Mouse (Mus musculus) midbrain, embryonic 12.5 days (tissue): ENCODE results near the gene Aldh1b1. TPM values are rescaled to one million over a fixed set of nuclear protein-coding genes. Genes with fewer than 3 reads are reported as not detected.
A peak's percentile ranks its signal among the peaks of the same experiment; 100 is the strongest.

Source experiments
- ATAC-seq: fragments of 200-750 bp; cut with Nextera tagmentation; 2 replicates; pipeline ENCODE4 v1.8.0; 2017; ENCODE audit warnings: low read depth, moderate TSS enrichment, moderate library complexity; ENCODE audit not compliant: low FRiP score
- H3K27ac ChIP-seq: fragments of 300-500 bp; sonication (generic); replicated peaks from 2 replicates; pipeline ENCODE4 v1.5.1; 2016; ENCODE audit warnings: mild to moderate bottlenecking
- H3K27me3 ChIP-seq: fragments of 300-500 bp; sonication (generic); 2 replicates; pipeline ENCODE4 v1.6.1; 2016; ENCODE audit warnings: mild to moderate bottlenecking
- H3K36me3 ChIP-seq: fragments of 300-500 bp; sonication (generic); 2 replicates; pipeline ENCODE4 v1.6.1; 2016
- H3K4me1 ChIP-seq: fragments of 300-500 bp; sonication (generic); 2 replicates; pipeline ENCODE4 v1.6.1; 2016
- H3K4me2 ChIP-seq: fragments of 300-500 bp; sonication (generic); replicated peaks from 2 replicates; pipeline ENCODE4 v1.6.1; 2016; ENCODE audit warnings: mild to moderate bottlenecking, moderate library complexity
- H3K4me3 ChIP-seq: fragments of 300-500 bp; sonication (generic); 2 replicates; pipeline ENCODE4 v1.5.1; 2016; ENCODE audit warnings: mild to moderate bottlenecking
- H3K9ac ChIP-seq: fragments of 300-500 bp; sonication (generic); replicated peaks from 2 replicates; pipeline ENCODE4 v1.6.1; 2016; ENCODE audit warnings: mild to moderate bottlenecking, moderate library complexity
- H3K9me3 ChIP-seq: fragments of 300-500 bp; sonication (generic); 2 replicates; pipeline ENCODE4 v1.6.1; 2016; ENCODE audit warnings: mild to moderate bottlenecking
- WGBS: fragments of 180-500 bp; shearing (Covaris S2); methylation state at CpG from one replicate; pipeline ENCODE4 v1.1.7; 2016; 5-methylcytosine and 5-hydroxymethylcytosine counted together
- polyA plus RNA-seq: library from polyadenylated mRNA; unstranded; fragments of >200 nt; fragmentation: Nextera tagmentation; extraction: Ambion mirVana; gene quantifications from 2 replicates; pipeline ENCODE4 v1.2.1, GENCODE M21; 2016

Aldh1b1 gene
- polyA plus RNA-seq, 1 experiment from 2014 or later = 8.6 TPM

- Histone ChIP-seq H3K27ac (peak overlapping the region; percentile 97), H3K4me2 (peak overlapping the region; percentile 45), H3K9me3 (no peaks in the 10 kb centered on the region), H3K4me3 (no peak overlapping the region), H3K4me1 (peaks cover 76% of the 10 kb centered on the region), H3K27me3 (peaks cover 12% of the 10 kb centered on the region), H3K36me3 (peaks cover 11% of the 10 kb centered on the region; the same call in 1 of the 2 replicates), H3K9ac (peak overlapping the region; percentile 38)
- ATAC-seq = peak; percentile 5
- WGBS = 5% methylated on average over 4 of the region's 4 CpGs
These were observed 20.0 kb downstream of the Aldh1b1 start for GRCm38 (mm10) chr4:45818814-45819207.

GRCm38 (mm10) chr4:45819208-45819931 is 20.5 kb downstream of the Aldh1b1 start:
- ATAC-seq = peak; percentile 64
- H3K9ac ChIP-seq = peak overlapping the region; percentile 38
- peak overlapping the region; percentile 97 for H3K27ac ChIP-seq
- peak overlapping the region; percentile 45 for H3K4me2 ChIP-seq
- H3K27me3 ChIP-seq = peaks cover 17% of the 10 kb centered on the region
- peak overlapping the region; percentile 9 for H3K4me3 ChIP-seq
- no peaks in the 10 kb centered on the region for H3K9me3 ChIP-seq
- H3K36me3 ChIP-seq = peaks cover 10% of the 10 kb centered on the region; the same call in 1 of the 2 replicates
- H3K4me1 ChIP-seq = peaks cover 82% of the 10 kb centered on the region
- 2% methylated on average over 17 of the region's 17 CpGs for WGBS

- Histone ChIP-seq H3K27ac (peak overlapping the region; percentile 97), H3K4me3 (peak overlapping the region; percentile 9), H3K36me3 (peaks cover 6% of the 10 kb centered on the region; the same call in 1 of the 2 replicates), H3K9ac (0 out of 2 replicates have a peak overlapping the region, but pooled peaks have one; percentile 20), H3K9me3 (no peaks in the 10 kb centered on the region), H3K27me3 (peaks cover 26% of the 10 kb centered on the region), H3K4me1 (peaks cover 90% of the 10 kb centered on the region), H3K4me2 (peak overlapping the region; percentile 45)
- ATAC-seq = no peak
- 39% methylated on average over 8 of the region's 8 CpGs for WGBS
These were observed 21.4 kb downstream of the Aldh1b1 start for GRCm38 (mm10) chr4:45820074-45820830.

- WGBS = 23% methylated on average over 3 of the region's 3 CpGs
- Histone ChIP-seq H3K4me3 (no peak overlapping the region), H3K27ac (peak overlapping the region; percentile 97), H3K9ac (no peak overlapping the region), H3K27me3 (peaks cover 43% of the 10 kb centered on the region), H3K4me2 (0 out of 2 replicates have a peak overlapping the region, but pooled peaks have one; percentile 11), H3K4me1 (peaks cover 88% of the 10 kb centered on the region), H3K9me3 (no peaks in the 10 kb centered on the region), H3K36me3 (peaks cover 6% of the 10 kb centered on the region; the same call in 1 of the 2 replicates)
- no peak for ATAC-seq
These were observed 23.2 kb downstream of the Aldh1b1 start for GRCm38 (mm10) chr4:45821995-45822394.

GRCm38 (mm10) chr4:45822781-45823575 is 24.2 kb downstream of the Aldh1b1 start:
- peaks cover 6% of the 10 kb centered on the region; the same call in 1 of the 2 replicates for H3K36me3 ChIP-seq
- peak overlapping the region; percentile 66; the same call in 1 of the 2 replicates for H3K4me3 ChIP-seq
- WGBS = 7% methylated on average over 11 of the region's 11 CpGs
- peak overlapping the region; percentile 68 for H3K4me2 ChIP-seq
- H3K27me3 ChIP-seq = peaks cover 53% of the 10 kb centered on the region
- peak; percentile 41 for ATAC-seq
- peak overlapping the region; percentile 84; the same call in 1 of the 2 replicates for H3K9ac ChIP-seq
- H3K4me1 ChIP-seq = peaks cover 90% of the 10 kb centered on the region
- H3K27ac ChIP-seq = peak overlapping the region; percentile 97
- H3K9me3 ChIP-seq = no peaks in the 10 kb centered on the region

GRCm38 (mm10) chr4:45824049-45824760 is 25.4 kb downstream of the Aldh1b1 start:
- peak; percentile 62 for ATAC-seq
- H3K4me3 ChIP-seq = peak overlapping the region; percentile 66
- no peaks in the 10 kb centered on the region for H3K9me3 ChIP-seq
- peaks cover 6% of the 10 kb centered on the region; the same call in 1 of the 2 replicates for H3K36me3 ChIP-seq
- H3K27ac ChIP-seq = peak overlapping the region; percentile 97
- H3K4me1 ChIP-seq = peaks cover 80% of the 10 kb centered on the region
- peaks cover 63% of the 10 kb centered on the region for H3K27me3 ChIP-seq
- peak overlapping the region; percentile 68 for H3K4me2 ChIP-seq
- 2% methylated on average over 10 of the region's 10 CpGs for WGBS
- H3K9ac ChIP-seq = peak overlapping the region; percentile 84; the same call in 1 of the 2 replicates

- Histone ChIP-seq H3K27me3 (peaks cover 63% of the 10 kb centered on the region), H3K4me3 (peak overlapping the region; percentile 66), H3K4me1 (peaks cover 80% of the 10 kb centered on the region), H3K9me3 (no peaks in the 10 kb centered on the region), H3K36me3 (peaks cover 6% of the 10 kb centered on the region; the same call in 1 of the 2 replicates), H3K4me2 (peak overlapping the region; percentile 68), H3K27ac (peak overlapping the region; percentile 97), H3K9ac (peak overlapping the region; percentile 84)
- ATAC-seq = no peak
- 27% methylated on average over 12 of the region's 14 CpGs for WGBS
These were observed 26.1 kb downstream of the Aldh1b1 start for GRCm38 (mm10) chr4:45824761-45825556.

- peak within 1 kb of the TSS; percentile 84 for H3K9ac ChIP-seq
- peaks cover 56% of the 10 kb centered on the region for H3K27me3 ChIP-seq
- peak within 1 kb of the TSS; percentile 66 for H3K4me3 ChIP-seq
- peak within 1 kb of the TSS; percentile 68 for H3K4me2 ChIP-seq
- peak within 1 kb of the TSS; percentile 97 for H3K27ac ChIP-seq
- ATAC-seq = peak; percentile 29; the same call in 1 of the 2 replicates
- no peaks in the 10 kb centered on the region for H3K36me3 ChIP-seq
- H3K9me3 ChIP-seq = no peaks in the 10 kb centered on the region
- peaks cover 81% of the 10 kb centered on the region for H3K4me1 ChIP-seq
- WGBS = under 1% methylated on average over 90 of the region's 91 CpGs
These were observed 27.6 kb downstream of the Aldh1b1 start, which contains the start of gene Igfbpl1 for GRCm38 (mm10) chr4:45826275-45827040. Igfbpl1 (minus strand) TSS chr4:45826923.

- no peak overlapping the region for H3K9ac ChIP-seq
- H3K27me3 ChIP-seq = peaks cover 49% of the 10 kb centered on the region
- H3K4me2 ChIP-seq = peak overlapping the region; percentile 9; the same call in 1 of the 2 replicates
- no peak overlapping the region for H3K4me3 ChIP-seq
- H3K9me3 ChIP-seq = no peaks in the 10 kb centered on the region
- WGBS = 30% methylated on average over 13 of the region's 13 CpGs
- no peaks in the 10 kb centered on the region for H3K36me3 ChIP-seq
- peak overlapping the region; percentile 84 for H3K27ac ChIP-seq
- peaks cover 62% of the 10 kb centered on the region for H3K4me1 ChIP-seq
- ATAC-seq = peak; percentile 45
These were observed 31.3 kb downstream of the Aldh1b1 start for GRCm38 (mm10) chr4:45829907-45830759.
